Mouse (Mus musculus): ENCODE measurements around the gene Adck1.

Gene Adck1

GRCm38 (mm10) chr12:88473796-88474195 lies 113.4 kb downstream of the Adck1 start:
- DNase-seq (ENCODE audit: low spot score), result no peak

- no peak for DNase-seq (ENCODE audit: low spot score)
Observed at GRCm38 (mm10) chr12:88475833-88476232, 115.5 kb downstream of the Adck1 start.

- no peak for DNase-seq (ENCODE audit: low spot score)
Observed at GRCm38 (mm10) chr12:88476702-88477101, 116.3 kb downstream of the Adck1 start.

- DNase-seq (ENCODE audit: low spot score), result no peak
Observed at GRCm38 (mm10) chr12:88481657-88482056, 121.3 kb downstream of the Adck1 start.

GRCm38 (mm10) chr12:88490881-88491280 lies 130.5 kb downstream of the Adck1 start:
- no peak for DNase-seq (ENCODE audit: low spot score)
